Mouse (Mus musculus) R1 (cell line): ENCODE results near the gene Gm9944.

Experiments used
- DNase-seq: peaks from one replicate; pipeline ENCODE4 v3.0.0-alpha.2; 2018; ENCODE audit warnings: low read depth, low spot score

Gm9944 gene

DNA sequence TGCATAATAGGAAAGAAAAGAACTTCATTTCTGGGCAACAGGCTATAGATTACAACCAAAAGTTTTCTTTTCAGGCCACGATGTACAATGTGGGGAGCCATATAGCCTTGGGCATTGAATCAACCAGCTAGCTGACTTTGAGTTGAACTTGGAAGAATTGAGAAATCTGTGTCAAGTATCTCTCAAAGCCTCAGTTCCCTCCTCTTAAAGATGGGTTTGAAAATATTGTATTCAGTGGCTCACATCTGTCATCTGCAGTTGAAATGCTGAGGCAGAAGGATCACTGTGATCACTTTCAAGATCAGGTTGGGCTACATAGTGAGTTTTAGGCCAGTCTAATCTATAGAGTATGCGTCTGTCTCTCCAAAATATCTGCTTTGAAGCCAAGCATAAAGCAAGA is at the start of gene Gm9944:
Gene Gm9944, minus strand, starts transcription at position 101 of the 400 bp plus-strand sequence.
- DNase-seq: no peak

DNA sequence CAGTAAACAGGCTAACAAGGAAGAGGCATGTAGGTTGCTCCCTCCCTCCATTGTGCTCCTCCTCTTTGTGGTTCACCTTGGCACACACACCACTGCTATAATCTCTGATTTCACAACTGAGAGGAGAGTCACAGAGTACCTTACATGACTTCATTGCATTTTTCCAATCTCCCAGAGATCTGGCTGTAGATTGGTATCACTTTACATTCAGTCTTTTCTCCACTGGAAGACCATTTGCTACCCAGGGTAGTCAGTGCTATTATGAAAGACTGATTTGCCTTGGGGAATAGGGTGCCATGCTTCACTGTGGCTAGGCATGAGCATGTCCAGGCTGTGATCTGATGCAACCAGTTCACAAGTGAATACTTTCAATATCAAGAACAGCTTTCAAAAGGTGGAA is 40.2 kb upstream of the Gm9944 start:
- DNase-seq: no peak

DNA sequence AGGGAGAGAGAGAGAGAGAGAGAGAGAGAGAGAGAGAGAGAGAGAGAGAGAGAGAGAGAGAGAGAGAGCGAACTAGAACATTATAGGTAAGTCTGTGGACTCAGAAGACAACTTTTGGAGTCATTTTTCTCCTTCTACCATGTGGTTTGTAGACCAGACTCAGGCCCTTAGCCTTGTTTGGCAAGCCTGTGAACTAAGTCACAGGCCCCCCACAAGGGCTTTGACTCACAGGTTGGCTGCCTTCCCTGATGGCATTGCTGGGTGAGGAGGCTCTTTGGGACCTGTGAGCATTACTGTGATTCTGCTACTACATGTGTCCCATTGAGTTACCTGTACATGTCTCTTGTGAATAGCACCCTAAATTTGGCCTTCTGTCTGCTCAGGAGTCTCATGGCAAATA is 15.0 kb upstream of the Gm9944 start:
- no peak for DNase-seq

DNA sequence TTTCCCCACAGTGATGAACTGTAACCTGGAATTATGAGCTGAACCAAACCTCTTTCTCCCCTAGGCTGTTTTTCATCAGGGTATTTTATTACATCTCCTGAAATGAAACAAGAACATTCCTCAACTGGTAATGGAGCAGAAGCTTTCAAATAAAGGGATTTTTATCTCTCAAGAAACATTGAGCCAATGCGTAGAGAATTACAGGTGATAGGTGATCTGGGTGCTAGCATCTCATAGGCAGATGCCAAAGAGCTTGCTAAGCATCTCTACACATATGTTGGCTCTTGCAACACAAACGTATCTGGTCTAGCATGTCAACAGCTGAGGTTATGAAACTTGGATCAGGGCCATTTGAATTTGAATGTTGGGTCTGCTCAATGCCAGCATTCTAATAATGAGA is 12.1 kb upstream of the Gm9944 start:
- no peak for DNase-seq

DNA sequence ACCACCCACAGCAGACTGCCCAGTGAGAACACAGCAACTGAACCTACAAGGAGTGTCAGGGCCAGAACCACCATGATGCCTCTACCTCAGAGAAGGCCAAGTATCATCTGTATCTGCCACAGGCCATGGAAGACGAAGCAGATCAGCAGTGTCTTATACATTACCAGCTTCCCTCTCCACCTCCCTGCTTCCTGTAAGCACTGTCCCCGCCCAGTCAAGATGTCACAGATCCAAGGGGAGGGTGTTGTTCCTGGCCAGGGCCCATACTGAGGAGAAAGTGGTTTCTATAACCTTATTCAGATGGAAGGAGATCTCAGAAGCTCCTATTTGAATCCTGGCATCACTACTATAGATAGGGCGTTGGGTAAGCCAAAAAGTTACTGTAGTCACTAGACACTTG is 10.5 kb upstream of the Gm9944 start, which contains the start of gene Aadacl3:
Gene Aadacl3, minus strand, starts transcription at position 101 of the 400 bp plus-strand sequence.
- no peak for DNase-seq

DNA sequence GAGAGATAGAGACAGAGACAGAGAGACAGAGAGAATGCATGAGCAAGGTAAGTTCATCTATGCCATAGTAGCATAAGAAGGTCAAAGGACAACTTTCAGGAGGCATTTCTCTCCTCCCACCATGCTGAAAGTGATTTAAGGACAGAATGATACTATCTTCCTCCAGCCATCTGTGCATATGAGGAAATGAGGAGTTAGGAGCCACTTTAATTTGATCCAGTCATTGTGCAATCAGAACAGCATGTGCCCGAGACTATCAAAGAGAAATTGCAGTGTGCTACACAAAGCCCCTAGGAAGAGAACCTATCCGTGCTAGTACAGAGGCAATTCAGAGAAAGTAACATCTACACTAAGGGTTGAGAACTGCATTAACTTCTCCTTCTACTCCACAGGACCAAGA is 4.6 kb downstream of the Gm9944 start:
- no peak for DNase-seq

DNA sequence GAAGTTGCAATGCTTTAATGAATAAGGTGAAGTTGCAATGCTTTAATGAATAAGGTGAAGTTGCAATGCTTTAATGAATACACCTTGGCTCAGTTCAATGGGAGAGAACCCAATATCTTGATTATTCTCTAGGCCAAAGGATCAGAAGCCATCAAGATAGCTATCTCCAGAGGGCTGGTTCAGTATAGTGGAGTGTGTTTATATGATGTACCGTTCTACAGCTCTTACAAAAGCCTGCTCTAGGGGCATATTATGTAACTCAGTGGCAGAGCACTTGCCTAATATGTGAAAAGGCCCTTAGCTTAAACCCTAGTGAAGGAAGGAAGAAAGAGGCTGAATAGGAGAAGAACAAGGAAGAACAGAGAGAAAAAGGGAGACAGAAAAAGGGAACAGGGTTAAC is 11.5 kb downstream of the Gm9944 start:
- DNase-seq: no peak

DNA sequence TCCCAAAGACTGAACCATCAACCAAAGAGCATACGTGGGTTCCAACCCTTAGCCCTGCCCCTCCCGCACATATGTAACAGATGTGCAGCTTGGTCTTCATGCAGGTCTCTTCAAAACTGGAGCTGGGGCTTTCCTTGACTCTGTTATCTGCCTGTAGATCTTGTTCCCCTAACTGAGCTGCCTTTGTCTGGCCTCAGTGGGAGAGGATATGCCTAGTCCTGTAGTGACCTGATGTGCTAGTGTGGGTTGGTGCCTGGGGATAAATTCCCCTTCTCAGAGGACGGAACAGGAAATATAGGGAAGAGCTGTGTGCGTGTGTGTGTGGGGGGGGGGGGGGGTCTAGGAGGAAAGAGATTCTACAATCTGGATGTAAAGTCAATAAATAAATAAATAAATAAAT is 12.0 kb downstream of the Gm9944 start:
- DNase-seq: no peak

DNA sequence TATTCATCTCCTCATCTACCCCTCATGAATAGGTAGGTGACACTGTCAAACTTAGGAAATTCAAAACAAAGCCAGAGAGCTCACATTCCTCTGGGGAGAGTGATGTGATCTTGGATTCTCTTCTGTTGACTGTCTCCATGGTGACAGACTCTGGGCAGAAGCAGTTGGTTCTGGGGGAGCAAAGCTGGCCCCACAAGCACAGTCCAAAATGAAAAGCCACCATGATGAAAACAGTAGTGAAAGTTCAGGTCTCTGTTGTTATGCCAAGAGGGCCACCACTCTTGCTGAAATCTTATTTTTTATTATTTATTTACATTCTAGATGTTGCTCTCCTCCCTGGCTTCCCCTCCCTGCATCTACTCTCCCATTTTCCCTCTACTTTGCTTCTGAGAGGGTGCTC is 14.4 kb downstream of the Gm9944 start, which contains the start of gene 1700012P22Rik:
Gene 1700012P22Rik, minus strand, starts transcription at position 101 of the 400 bp plus-strand sequence.
- no peak for DNase-seq

DNA sequence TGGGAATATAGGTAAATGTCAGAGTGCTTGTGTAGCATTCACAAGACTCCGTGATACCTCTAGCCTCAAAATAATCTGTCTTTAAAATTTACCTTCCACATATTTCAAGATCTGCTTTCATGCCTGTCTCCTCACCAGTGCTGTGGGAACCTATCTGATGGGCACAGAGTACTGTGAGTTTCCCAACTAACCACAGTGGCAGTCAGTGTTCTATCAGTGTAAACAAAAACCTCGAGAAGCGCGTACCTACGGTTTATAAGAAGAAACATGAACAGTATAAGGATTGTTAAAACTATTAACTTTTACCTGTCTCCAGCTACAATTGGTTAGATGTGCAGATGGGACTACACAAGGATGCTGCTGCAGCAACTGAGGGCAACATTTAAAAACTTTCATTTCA is 19.9 kb downstream of the Gm9944 start:
- no peak for DNase-seq

DNA sequence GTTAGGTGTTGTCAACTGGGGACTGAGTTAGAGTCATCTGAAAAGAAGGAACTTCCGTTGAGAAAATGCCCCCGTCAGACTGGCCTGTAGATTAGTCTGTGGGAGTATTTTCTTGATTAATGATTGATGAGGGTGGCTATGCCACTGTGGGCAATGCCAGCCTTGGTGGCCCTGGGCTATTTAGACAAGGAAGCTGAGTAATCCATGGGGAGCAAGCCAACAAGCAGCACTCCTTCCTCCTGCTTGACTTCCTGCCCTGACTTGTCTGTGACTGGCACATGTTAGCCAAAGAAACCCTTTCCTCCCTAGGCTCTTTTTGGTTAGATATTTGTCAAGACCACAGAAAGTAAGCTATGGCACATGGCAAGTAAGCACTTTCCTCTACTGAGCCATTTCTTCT is 22.4 kb downstream of the Gm9944 start:
- no peak for DNase-seq

DNA sequence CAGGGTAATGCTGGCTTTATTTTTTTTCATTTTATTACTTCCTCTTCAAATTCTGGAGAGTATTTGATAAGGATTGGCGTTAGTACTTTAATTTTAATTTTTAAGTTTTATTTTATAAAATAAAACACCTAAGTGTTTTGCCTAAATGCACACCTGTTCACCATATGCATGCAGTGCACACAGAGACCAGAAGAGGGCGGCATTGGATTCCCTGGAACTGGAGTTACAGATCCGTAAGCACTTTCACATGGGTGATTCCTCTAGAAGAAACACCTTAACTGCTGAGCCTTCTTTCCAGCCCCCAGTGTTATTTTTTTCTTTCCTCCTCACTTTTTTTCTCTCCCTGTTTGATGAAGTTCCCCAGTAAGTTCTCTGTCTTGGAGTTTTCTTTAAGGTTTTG is 24.2 kb downstream of the Gm9944 start:
- DNase-seq: peak; percentile 76

DNA sequence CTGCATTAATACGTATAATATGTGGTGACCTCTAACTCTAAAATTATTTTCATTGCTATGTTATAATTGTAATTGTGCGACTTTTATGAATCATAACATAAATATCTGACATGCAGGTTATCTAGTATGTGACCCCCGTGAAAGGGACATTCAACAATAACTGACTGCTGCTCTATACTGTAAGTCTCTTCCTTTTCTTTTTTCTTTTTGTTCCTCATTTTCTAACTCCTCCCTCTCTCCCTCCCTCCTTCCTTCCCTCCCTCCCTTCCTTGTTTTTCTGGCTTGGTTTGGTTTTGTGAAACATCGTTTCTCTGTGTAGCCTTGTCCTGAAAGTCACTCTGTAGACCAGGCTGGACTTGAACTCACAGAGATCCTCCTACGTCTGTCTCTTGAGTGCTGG is 28.5 kb downstream of the Gm9944 start:
- DNase-seq: no peak

DNA sequence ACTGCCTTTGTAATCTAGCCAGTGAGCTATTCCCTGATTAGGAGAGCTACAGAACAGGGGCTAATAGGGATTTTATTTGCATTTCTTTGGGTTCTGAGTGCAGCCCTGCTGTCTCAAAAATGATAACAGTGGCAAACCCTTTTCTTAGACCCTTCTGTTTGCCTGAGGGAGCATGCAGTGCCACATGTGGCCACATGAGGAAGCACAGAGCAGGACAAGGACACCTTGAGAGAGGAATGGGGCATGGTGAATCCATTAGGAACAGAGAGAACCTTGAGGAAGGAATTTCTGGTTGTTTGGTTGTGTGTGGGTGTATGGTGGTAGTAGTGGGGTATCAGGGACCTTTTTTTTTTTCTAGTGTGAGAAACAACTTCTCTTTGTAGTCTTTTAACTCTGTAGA is 32.5 kb downstream of the Gm9944 start:
- peak; percentile 70 for DNase-seq

DNA sequence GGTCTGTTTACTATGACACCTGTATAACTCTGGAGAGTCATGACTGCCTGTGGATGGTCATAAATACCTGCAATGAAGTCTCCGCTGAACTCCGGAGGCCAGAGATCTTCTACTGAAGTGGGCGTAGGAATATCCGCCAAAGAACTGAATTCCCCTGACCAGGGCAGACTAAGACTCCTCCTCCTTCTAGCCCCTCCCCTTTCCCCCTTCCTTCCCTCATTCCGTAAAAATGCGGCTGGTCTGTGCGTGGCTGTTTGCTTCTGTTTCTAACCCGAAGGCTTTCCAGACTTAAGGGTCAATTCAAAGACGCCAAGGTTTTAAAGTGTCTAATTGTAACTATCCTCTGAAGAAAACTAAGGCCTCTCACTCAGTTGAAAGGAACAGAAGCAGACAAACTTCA is 44.8 kb downstream of the Gm9944 start, which contains the start of gene Pramef12:
Gene Pramef12, minus strand, starts transcription at position 175 of the 400 bp plus-strand sequence.
- DNase-seq: peak; percentile 81

DNA sequence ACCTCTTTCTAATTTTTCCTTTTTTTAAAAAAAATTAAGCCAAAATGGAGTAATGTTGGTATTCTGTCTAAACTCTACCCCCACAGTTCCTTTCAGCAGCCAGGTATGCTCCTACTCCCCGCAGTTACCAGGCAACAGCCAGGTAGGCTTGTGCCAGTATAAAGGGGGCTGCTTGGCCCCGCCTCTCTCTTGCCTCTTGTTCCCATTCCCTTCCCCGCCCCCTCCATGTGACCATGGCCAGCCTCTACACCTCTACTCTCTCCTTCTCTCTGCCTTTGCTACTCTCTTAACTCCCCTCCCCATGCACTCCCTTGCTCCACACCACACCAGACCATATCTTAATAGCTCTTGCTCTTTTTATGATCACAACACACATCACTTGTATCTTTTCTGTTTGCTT is 46.9 kb downstream of the Gm9944 start:
- peak; percentile 71 for DNase-seq

DNA sequence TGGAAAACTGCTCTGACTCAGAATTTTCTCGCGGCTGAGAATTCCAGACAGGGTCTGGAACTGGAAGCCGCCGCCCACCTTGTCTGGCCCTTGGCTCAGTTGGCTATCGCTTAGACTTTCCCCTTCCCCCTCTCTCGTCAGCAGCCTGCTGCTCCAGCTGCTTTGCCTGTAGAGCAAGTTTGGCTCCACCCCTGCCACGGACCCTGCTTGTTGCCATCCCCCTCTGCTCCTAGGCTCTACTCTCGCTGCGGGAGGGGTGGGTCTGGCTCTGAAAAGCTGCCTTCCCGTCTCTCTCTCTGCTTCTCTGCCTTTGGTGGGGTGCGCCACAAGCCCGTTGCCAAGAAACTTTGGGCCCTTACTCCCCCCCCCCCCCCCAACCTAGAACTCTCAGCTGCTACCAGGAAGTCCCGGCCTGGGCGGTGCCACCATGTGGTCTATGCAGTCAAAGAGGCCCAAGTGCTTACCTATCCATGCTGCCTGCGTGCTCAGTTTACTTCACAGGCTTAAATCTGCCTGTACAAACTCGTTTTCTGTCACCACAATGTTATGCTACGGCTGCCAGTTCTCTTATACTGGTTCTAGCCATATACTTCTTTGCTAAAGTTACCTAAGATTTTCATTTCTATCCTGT is 48.5 kb downstream of the Gm9944 start:
- peak; percentile 96 for DNase-seq
